Mouse (Mus musculus) limb, embryonic 12.5 days (tissue): ENCODE measurements around the gene Traf3ip2. TPM values are rescaled to one million over a fixed set of nuclear protein-coding genes. Genes with fewer than 3 reads are reported as not detected.
A peak's percentile ranks its signal among the peaks of the same experiment; 100 is the strongest.

Experiments
- ATAC-seq: fragments of 200-750 bp; cut with Nextera tagmentation; 2 replicates; pipeline ENCODE4 v1.8.0; 2017; ENCODE audit warnings: low read depth, moderate TSS enrichment; ENCODE audit not compliant: insufficient number of reproducible peaks, insufficient read depth, low FRiP score, low TSS enrichment
- H3K27ac ChIP-seq: fragments of 300-500 bp; sonication (generic); 2 replicates; pipeline ENCODE4 v1.5.1; 2016; ENCODE audit warnings: mild to moderate bottlenecking, moderate library complexity
- H3K27me3 ChIP-seq: fragments of 300-500 bp; sonication (generic); 2 replicates; pipeline ENCODE4 v1.6.1; 2016; ENCODE audit warnings: mild to moderate bottlenecking, moderate library complexity
- H3K36me3 ChIP-seq: fragments of 300-500 bp; sonication (generic); 2 replicates; pipeline ENCODE4 v1.6.1; 2016; ENCODE audit warnings: mild to moderate bottlenecking, moderate library complexity
- H3K4me1 ChIP-seq: fragments of 300-500 bp; sonication (generic); replicated peaks from 2 replicates; pipeline ENCODE4 v1.6.1; 2016
- H3K4me2 ChIP-seq: fragments of 300-500 bp; sonication (generic); 2 replicates; pipeline ENCODE4 v1.6.1; 2016; ENCODE audit warnings: mild to moderate bottlenecking, moderate library complexity
- H3K4me3 ChIP-seq: fragments of 300-500 bp; sonication (generic); replicated peaks from 2 replicates; pipeline ENCODE4 v1.5.1; 2016; ENCODE audit warnings: mild to moderate bottlenecking
- H3K9ac ChIP-seq: fragments of 300-500 bp; sonication (generic); replicated peaks from 2 replicates; pipeline ENCODE4 v1.6.1; 2016; ENCODE audit warnings: mild to moderate bottlenecking, moderate library complexity
- H3K9me3 ChIP-seq: fragments of 300-500 bp; sonication (generic); 2 replicates; pipeline ENCODE4 v1.6.1; 2016; ENCODE audit warnings: mild to moderate bottlenecking, moderate library complexity
- WGBS: fragments of 180-500 bp; shearing (Covaris S2); methylation state at CpG from one replicate; pipeline ENCODE4 v1.1.7; 2016; 5-methylcytosine and 5-hydroxymethylcytosine counted together
- polyA plus RNA-seq: library from polyadenylated mRNA; unstranded; fragments of >200 nt; fragmentation: Nextera tagmentation; extraction: Ambion mirVana; gene quantifications from 2 replicates; pipeline ENCODE4 v1.2.1, GENCODE M21; 2016

Gene Traf3ip2
- polyA plus RNA-seq, 1 experiment from 2014 or later, result 6.1 TPM

- WGBS, result 80% methylated on average over 5 of the region's 5 CpGs
- Histone ChIP-seq H3K4me1 (peaks cover 26% of the 10 kb centered on the region), H3K27me3 (no peaks in the 10 kb centered on the region), H3K4me3 (no peak overlapping the region), H3K36me3 (peaks cover 13% of the 10 kb centered on the region), H3K9me3 (no peaks in the 10 kb centered on the region), H3K4me2 (no peak overlapping the region), H3K9ac (no peak overlapping the region), H3K27ac (no peak overlapping the region)
- no peak for ATAC-seq
Measured at GRCm38 (mm10) chr10:39620626-39621025, 7.9 kb downstream of the Traf3ip2 start.

- H3K4me1 ChIP-seq, result peaks cover 27% of the 10 kb centered on the region
- H3K36me3 ChIP-seq, result peaks cover 13% of the 10 kb centered on the region
- WGBS, result 74% methylated on average over 6 of the region's 6 CpGs
- H3K4me3 ChIP-seq, result no peak overlapping the region
- no peak overlapping the region for H3K9ac ChIP-seq
- H3K27ac ChIP-seq, result no peak overlapping the region
- H3K27me3 ChIP-seq, result no peaks in the 10 kb centered on the region
- no peak overlapping the region for H3K4me2 ChIP-seq
- no peaks in the 10 kb centered on the region for H3K9me3 ChIP-seq
- ATAC-seq, result no peak
Measured at GRCm38 (mm10) chr10:39623806-39624205, 11.1 kb downstream of the Traf3ip2 start.

GRCm38 (mm10) chr10:39624837-39625625, 12.3 kb downstream of the Traf3ip2 start:
- WGBS, result 32% methylated on average over 12 of the region's 12 CpGs
- no peaks in the 10 kb centered on the region for H3K9me3 ChIP-seq
- no peak overlapping the region for H3K9ac ChIP-seq
- H3K27me3 ChIP-seq, result no peaks in the 10 kb centered on the region
- H3K4me1 ChIP-seq, result peaks cover 39% of the 10 kb centered on the region
- no peak overlapping the region for H3K4me3 ChIP-seq
- peak overlapping the region; percentile 42 for H3K27ac ChIP-seq
- peaks cover 13% of the 10 kb centered on the region for H3K36me3 ChIP-seq
- ATAC-seq, result no peak
- no peak overlapping the region for H3K4me2 ChIP-seq

- Histone ChIP-seq H3K4me2 (no peak overlapping the region), H3K9me3 (no peaks in the 10 kb centered on the region), H3K27me3 (no peaks in the 10 kb centered on the region), H3K27ac (peak overlapping the region; percentile 29; the same call in 1 of the 2 replicates), H3K36me3 (peaks cover 11% of the 10 kb centered on the region), H3K4me3 (no peak overlapping the region), H3K9ac (no peak overlapping the region; the same call in 1 of the 2 replicates), H3K4me1 (peaks cover 45% of the 10 kb centered on the region)
- ATAC-seq, result no peak
- WGBS, result 47% methylated on average over 11 of the region's 11 CpGs
Measured at GRCm38 (mm10) chr10:39625626-39626260, 13.0 kb downstream of the Traf3ip2 start.

GRCm38 (mm10) chr10:39626376-39626775, 13.6 kb downstream of the Traf3ip2 start:
- peaks cover 50% of the 10 kb centered on the region for H3K4me1 ChIP-seq

GRCm38 (mm10) chr10:39628799-39629517, 16.2 kb downstream of the Traf3ip2 start:
- H3K4me3 ChIP-seq, result no peak overlapping the region
- peaks cover 59% of the 10 kb centered on the region for H3K4me1 ChIP-seq
- no peak for ATAC-seq
- H3K4me2 ChIP-seq, result no peak overlapping the region
- H3K27ac ChIP-seq, result no peak overlapping the region
- H3K27me3 ChIP-seq, result no peaks in the 10 kb centered on the region
- H3K9ac ChIP-seq, result no peak overlapping the region
- no peaks in the 10 kb centered on the region for H3K36me3 ChIP-seq
- H3K9me3 ChIP-seq, result no peaks in the 10 kb centered on the region
- 43% methylated on average over 10 of the region's 10 CpGs for WGBS

More at GRCm38 (mm10) chr10:39626376-39626775, 13.6 kb downstream of the Traf3ip2 start:
- Histone ChIP-seq H3K36me3 (peaks cover 8% of the 10 kb centered on the region), H3K27me3 (no peaks in the 10 kb centered on the region), H3K4me3 (no peak overlapping the region), H3K9ac (no peak overlapping the region; the same call in 1 of the 2 replicates), H3K27ac (no peak overlapping the region), H3K9me3 (no peaks in the 10 kb centered on the region), H3K4me2 (no peak overlapping the region)
- no peak for ATAC-seq
- WGBS, result 84% methylated on average over 12 of the region's 12 CpGs

GRCm38 (mm10) chr10:39629746-39630552, 17.2 kb downstream of the Traf3ip2 start:
- Histone ChIP-seq H3K9me3 (no peaks in the 10 kb centered on the region), H3K27ac (peak overlapping the region; percentile 54; the same call in 1 of the 2 replicates), H3K4me2 (peak overlapping the region; percentile 26; the same call in 1 of the 2 replicates), H3K27me3 (no peaks in the 10 kb centered on the region), H3K9ac (0 out of 2 replicates have a peak overlapping the region, but pooled peaks have one; percentile 34), H3K36me3 (no peaks in the 10 kb centered on the region), H3K4me3 (no peak overlapping the region), H3K4me1 (peaks cover 50% of the 10 kb centered on the region)
- 33% methylated on average over 18 of the region's 18 CpGs for WGBS
- no peak for ATAC-seq

- H3K9me3 ChIP-seq, result no peaks in the 10 kb centered on the region
Measured at GRCm38 (mm10) chr10:39630811-39631210, 18.1 kb downstream of the Traf3ip2 start.

GRCm38 (mm10) chr10:39631627-39632026, 18.9 kb downstream of the Traf3ip2 start:
- ATAC-seq, result no peak
- Histone ChIP-seq H3K4me2 (no peak overlapping the region), H3K9ac (no peak overlapping the region), H3K4me1 (peaks cover 34% of the 10 kb centered on the region), H3K27ac (no peak overlapping the region), H3K36me3 (peaks cover 3% of the 10 kb centered on the region; the same call in 1 of the 2 replicates), H3K4me3 (no peak overlapping the region), H3K9me3 (no peaks in the 10 kb centered on the region), H3K27me3 (no peaks in the 10 kb centered on the region)
- 39% methylated on average over 14 of the region's 14 CpGs for WGBS

More at GRCm38 (mm10) chr10:39630811-39631210, 18.1 kb downstream of the Traf3ip2 start:
- Histone ChIP-seq H3K4me3 (no peak overlapping the region), H3K36me3 (peaks cover 2% of the 10 kb centered on the region; the same call in 1 of the 2 replicates), H3K4me1 (peaks cover 42% of the 10 kb centered on the region), H3K27ac (no peak overlapping the region), H3K27me3 (no peaks in the 10 kb centered on the region), H3K9ac (no peak overlapping the region), H3K4me2 (no peak overlapping the region)
- no peak for ATAC-seq
- WGBS, result 63% methylated on average over 6 of the region's 6 CpGs

GRCm38 (mm10) chr10:39633379-39633778, 20.6 kb downstream of the Traf3ip2 start:
- Histone ChIP-seq H3K27me3 (no peaks in the 10 kb centered on the region), H3K4me2 (no peak overlapping the region), H3K9me3 (no peaks in the 10 kb centered on the region), H3K4me3 (no peak overlapping the region), H3K9ac (no peak overlapping the region), H3K4me1 (peaks cover 34% of the 10 kb centered on the region), H3K36me3 (peaks cover 13% of the 10 kb centered on the region; the same call in 1 of the 2 replicates), H3K27ac (0 out of 2 replicates have a peak overlapping the region, but pooled peaks have one; percentile 29)
- 74% methylated on average over 6 of the region's 6 CpGs for WGBS
- peak; percentile 37; the same call in 1 of the 2 replicates for ATAC-seq
